Mouse (Mus musculus) MEL (cell line): ENCODE results near the gene Ranbp1. TPM values are rescaled to one million over a fixed set of nuclear protein-coding genes. Genes with fewer than 3 reads are reported as not detected.

Experiments used
- DNase-seq: peaks from one replicate; pipeline ENCODE4 v3.0.0; 2011; ENCODE audit warnings: low read depth, low spot score
- H3K27ac ChIP-seq: 2 replicates; pipeline ENCODE4 v1.5.1; 2012; ENCODE audit warnings: low read depth, mild to moderate bottlenecking, control low read depth, low read length, moderate library complexity; ENCODE audit not compliant: control insufficient read depth
- H3K27me3 ChIP-seq, 2 experiments: fragments of 150-350 bp in 1 of 2; sonication (generic) in 1 of 2; 2 replicates each; pipeline ENCODE4 v1.6.1; 2012; ENCODE audit warnings: low read length in 2 of 2, mild to moderate bottlenecking in 2 of 2, improper control_type of control experiment in 1 of 2, moderate library complexity in 1 of 2; ENCODE audit not compliant: insufficient read depth in 2 of 2, control insufficient read depth in 1 of 2
- H3K36me3 ChIP-seq, 2 experiments: 2 replicates each; pipeline ENCODE4 v1.6.1; 2012 to 2014; ENCODE audit warnings: low read length in 2 of 2, improper control_type of control experiment in 1 of 2, inconsistent platforms in 1 of 2, mild to moderate bottlenecking in 1 of 2; ENCODE audit not compliant: insufficient read depth in 2 of 2, control insufficient read depth in 1 of 2
- H3K4me1 ChIP-seq, 2 experiments: fragments of 150-350 bp in 1 of 2; sonication (generic) in 1 of 2; 2 replicates each; pipeline ENCODE4 v1.6.1; 2012; ENCODE audit warnings: low read length in 2 of 2, improper control_type of control experiment in 1 of 2, mild to moderate bottlenecking in 1 of 2; ENCODE audit not compliant: insufficient read depth in 2 of 2, control insufficient read depth in 1 of 2
- H3K4me3 ChIP-seq, 2 experiments: fragments of 150-350 bp in 1 of 2; sonication (generic) in 1 of 2; 2 replicates each; pipeline ENCODE4 v1.5.1; 2012; ENCODE audit warnings: low read depth in 2 of 2, low read length in 2 of 2, mild to moderate bottlenecking in 2 of 2, moderate library complexity in 2 of 2, control low read depth in 1 of 2, improper control_type of control experiment in 1 of 2; ENCODE audit not compliant: control insufficient read depth in 1 of 2, insufficient read depth in 1 of 2
- H3K79me2 ChIP-seq: 2 replicates; pipeline ENCODE4 v1.6.1; 2012; ENCODE audit warnings: mild to moderate bottlenecking, low read length, moderate library complexity; ENCODE audit not compliant: control insufficient read depth, poor library complexity, insufficient read depth
- H3K9ac ChIP-seq: 2 replicates; pipeline ENCODE4 v1.6.1; 2012; ENCODE audit warnings: low read depth, mild to moderate bottlenecking, control low read depth, low read length, moderate library complexity; ENCODE audit not compliant: control insufficient read depth, poor library complexity, severe bottlenecking
- H3K9me3 ChIP-seq: fragments of 150-350 bp; sonication (generic); replicated peaks from 2 replicates; pipeline ENCODE4 v1.6.1; 2012; ENCODE audit warnings: mild to moderate bottlenecking, low read length, improper control_type of control experiment, moderate library complexity; ENCODE audit not compliant: insufficient read depth
- ELF1 ChIP-seq: IDR thresholded peaks from 2 replicates; pipeline ENCODE4 v1.6.1; 2014; ENCODE audit warnings: low read depth, mild to moderate bottlenecking, inconsistent platforms, low read length, improper control_type of control experiment, moderate library complexity
- EP300 ChIP-seq, 2 experiments: IDR thresholded peaks; 2 replicates each; pipeline ENCODE4 v1.6.1; 2011; ENCODE audit warnings: improper control_type of control experiment in 2 of 2, low read length in 2 of 2, low read depth in 1 of 2, mild to moderate bottlenecking in 1 of 2
- MEF2A ChIP-seq: IDR thresholded peaks from 2 replicates; pipeline ENCODE4 v1.6.1; 2014; ENCODE audit warnings: low read depth, mild to moderate bottlenecking, inconsistent platforms, low read length, improper control_type of control experiment; ENCODE audit not compliant: poor library complexity, insufficient replicate concordance, severe bottlenecking; ENCODE audit errors: extremely low read depth
- MXI1 ChIP-seq: IDR thresholded peaks from 2 replicates; pipeline ENCODE4 v1.6.1; 2011; ENCODE audit warnings: mild to moderate bottlenecking, low read depth, low read length, improper control_type of control experiment
- POLR2A ChIP-seq, 2 experiments: IDR thresholded peaks; 2 replicates each; pipeline ENCODE4 v1.6.1; 2011 to 2012; ENCODE audit warnings: low read length in 2 of 2, mild to moderate bottlenecking in 2 of 2, control low read depth in 1 of 2, improper control_type of control experiment in 1 of 2, low read depth in 1 of 2, moderate library complexity in 1 of 2; ENCODE audit not compliant: control insufficient read depth in 1 of 2, insufficient read depth in 1 of 2, poor library complexity in 1 of 2
- POLR2AphosphoS5 ChIP-seq: IDR thresholded peaks from 2 replicates; pipeline ENCODE4 v1.6.1; 2012; ENCODE audit warnings: low read depth, borderline replicate concordance, mild to moderate bottlenecking, inconsistent platforms, low read length, moderate library complexity, mixed read lengths
- TBP ChIP-seq: IDR thresholded peaks from 2 replicates; pipeline ENCODE4 v1.8.0; 2011; ENCODE audit warnings: low read depth, low read length, improper control_type of control experiment
- TCF12 ChIP-seq: IDR thresholded peaks from 2 replicates; pipeline ENCODE4 v1.6.1; 2014; ENCODE audit warnings: low read depth, mild to moderate bottlenecking, inconsistent platforms, low read length, improper control_type of control experiment, moderate library complexity
- UBTF ChIP-seq: IDR thresholded peaks from 2 replicates; pipeline ENCODE4 v1.6.1; 2012; ENCODE audit warnings: low read depth, mild to moderate bottlenecking, inconsistent platforms, low read length, improper control_type of control experiment, moderate library complexity, borderline replicate concordance; ENCODE audit not compliant: insufficient read depth
- USF1 ChIP-seq: IDR thresholded peaks from 2 replicates; pipeline ENCODE4 v1.6.1; 2014; ENCODE audit warnings: low read depth, mild to moderate bottlenecking, inconsistent platforms, low read length, improper control_type of control experiment, moderate library complexity
- ZKSCAN1 ChIP-seq: IDR thresholded peaks from 2 replicates; pipeline ENCODE4 v1.6.1; 2012; ENCODE audit warnings: low read depth, mild to moderate bottlenecking, inconsistent platforms, low read length, improper control_type of control experiment, moderate library complexity
- ZMIZ1 ChIP-seq: IDR thresholded peaks from 2 replicates; pipeline ENCODE4 v1.6.1; 2012; ENCODE audit warnings: low read depth, mild to moderate bottlenecking, inconsistent platforms, low read length, improper control_type of control experiment, moderate library complexity
- polyA plus RNA-seq, 2 experiments: library from polyadenylated mRNA; stranded (reverse) in 1 of 2; unstranded in 1 of 2; fragments of >175 nt in 1 of 2; fragments of >200 nt in 1 of 2; gene quantifications; 2 replicates each; pipeline versions ENCODE4 v1.2.1 to v1.2.4; 2012; ENCODE audit warnings: low replicate concordance in 2 of 2, low read depth in 1 of 2; ENCODE audit not compliant: insufficient read length in 2 of 2, insufficient read depth in 1 of 2, missing spikeins in 1 of 2
- total RNA-seq: library from RNA; depleted of rRNA; stranded (reverse); fragments of 300-350 nt; gene quantifications from 2 replicates; pipeline ENCODE4 v1.2.3, GENCODE M21; 2012

The Ranbp1 gene
- total and polyA plus RNA-seq, 3 experiments, result 162 to 681 (median 440) TPM

GRCm38 (mm10) chr16:18227897-18228422, 20.6 kb downstream of the Ranbp1 start:
- Histone ChIP-seq H3K27ac (no peak overlapping the region), H3K4me3 (no peak overlapping the region), H3K27me3 (no peaks in the 10 kb centered on the region), H3K79me2 (peaks cover 13% of the 10 kb centered on the region), H3K36me3 (no peaks in the 10 kb centered on the region), H3K4me1 (peaks cover 0 to 6% of the 10 kb centered on the region in 2 experiments; a peak in 1 of 4 replicates), H3K9me3 (no peaks in the 10 kb centered on the region), H3K9ac (no peak overlapping the region)
- no peak for DNase-seq
- TF ChIP-seq ELF1 (no peak), MXI1 (no peak), TCF12 (no peak), POLR2A (IDR thresholded peaks at IDR 0.05; ENCODE audit: control insufficient read depth in 1 of 2, insufficient read depth in 1 of 2, low read depth in 1 of 2, low read length in 2 of 2, poor library complexity in 1 of 2) (no peak), ZMIZ1 (no peak), USF1 (no peak)

- no peak overlapping the region for H3K27ac ChIP-seq
- H3K79me2 ChIP-seq, result peaks cover 13% of the 10 kb centered on the region
- no peak overlapping the region for H3K9ac ChIP-seq
- no peak for TF ChIP-seq MEF2A
- no peak for TF ChIP-seq POLR2AphosphoS5
- TF ChIP-seq ZKSCAN1, result no peak
- no peak for TF ChIP-seq UBTF
- no peak for TF ChIP-seq TBP
- no peak for TF ChIP-seq POLR2A (IDR thresholded peaks at IDR 0.05; ENCODE audit: control insufficient read depth in 1 of 2, insufficient read depth in 1 of 2, low read depth in 1 of 2, low read length in 2 of 2, poor library complexity in 1 of 2)
- no peaks in the 10 kb centered on the region for H3K27me3 ChIP-seq
- no peaks in the 10 kb centered on the region for H3K9me3 ChIP-seq
- no peaks in the 10 kb centered on the region for H3K36me3 ChIP-seq
- DNase-seq, result no peak
- H3K4me3 ChIP-seq, result no peak overlapping the region
- H3K4me1 ChIP-seq, result peaks cover 0 to 6% of the 10 kb centered on the region in 2 experiments; a peak in 1 of 4 replicates
Measured at GRCm38 (mm10) chr16:18227187-18227586, 21.3 kb downstream of the Ranbp1 start.

GRCm38 (mm10) chr16:18222188-18222587, 26.3 kb downstream of the Ranbp1 start:
- Histone ChIP-seq H3K79me2 (no peaks in the 10 kb centered on the region), H3K4me3 (no peak overlapping the region), H3K9ac (no peak overlapping the region), H3K9me3 (no peaks in the 10 kb centered on the region), H3K27ac (no peak overlapping the region), H3K4me1 (no peaks in the 10 kb centered on the region), H3K27me3 (no peaks in the 10 kb centered on the region), H3K36me3 (no peaks in the 10 kb centered on the region)
- TF ChIP-seq EP300 (IDR thresholded peaks at IDR 0.05; ENCODE audit: low read depth in 1 of 2, low read length in 2 of 2), result no peak
- no peak for DNase-seq
